Mouse (Mus musculus) cortical plate, adult 2 months (tissue): Measurements from ENCODE around the gene Kpna4.

Experiments
- CTCF ChIP-seq: fragments of 200-500 bp; IDR thresholded peaks from 2 replicates; pipeline ENCODE4 v1.5.1; 2011; ENCODE audit warnings: mild to moderate bottlenecking, control low read depth, low read length; ENCODE audit not compliant: insufficient read depth; ENCODE audit errors: extremely low read depth
- POLR2A ChIP-seq: fragments of 200-500 bp; IDR thresholded peaks from 2 replicates; pipeline ENCODE4 v1.6.1; 2011; ENCODE audit warnings: mild to moderate bottlenecking, low read length, control low read depth; ENCODE audit not compliant: insufficient read depth; ENCODE audit errors: extremely low read depth

- TF ChIP-seq CTCF (no peak), POLR2A (no peak)
Observed at GRCm38 (mm10) chr3:69127346-69127678, 399 bp upstream of the Kpna4 start.
